Mouse (Mus musculus): ENCODE measurements around the gene Lrrc52. TPM values are rescaled to one million over a fixed set of nuclear protein-coding genes. Genes with fewer than 3 reads are reported as not detected.

Gene Lrrc52
- polyA plus RNA-seq, 1 experiment: not detected

GRCm38 (mm10) chr1:167430976-167431676 lies 35.5 kb downstream of the Lrrc52 start:
- Histone ChIP-seq H3K36me3 (ENCODE audit: control insufficient read depth, insufficient read depth) (no peaks in the 10 kb centered on the region), H3K4me2 (ENCODE audit: low read depth) (no peak overlapping the region), H3K27me3 (ENCODE audit: control insufficient read depth, insufficient read depth, insufficient read length) (peaks cover under 1% of the 10 kb centered on the region), H3K4me3 (no peak overlapping the region), H3ac (ENCODE audit: control insufficient read depth, insufficient read length) (no peak overlapping the region), H3K79me2 (ENCODE audit: control insufficient read depth, insufficient read depth) (no peaks in the 10 kb centered on the region)
- TF ChIP-seq POLR2AphosphoS2 (IDR thresholded peaks at IDR 0.05; ENCODE audit: insufficient read length, low read depth): no peak
- TF ChIP-seq MAX (IDR thresholded peaks at IDR 0.05; ENCODE audit: low read depth): no peak
- TF ChIP-seq USF1 (IDR thresholded peaks at IDR 0.05; ENCODE audit: low read depth): no peak
- no peak for TF ChIP-seq SRF (IDR thresholded peaks at IDR 0.05; ENCODE audit: control insufficient read depth, insufficient read length, low read depth)
- TF ChIP-seq MYOD1 (IDR thresholded peaks at IDR 0.05; ENCODE audit: control insufficient read depth in 1 of 3, insufficient read length in 2 of 3, low read depth in 2 of 3): no peak
- no peak for TF ChIP-seq MYOG (IDR thresholded peaks at IDR 0.05; ENCODE audit: control insufficient read depth in 1 of 3, insufficient read depth in 1 of 3, insufficient read length in 2 of 3, low read depth in 2 of 3)

- no peaks in the 10 kb centered on the region for H3K79me2 ChIP-seq (ENCODE audit: control insufficient read depth, insufficient read depth)
- H3K4me2 ChIP-seq (ENCODE audit: low read depth): no peak overlapping the region
- no peaks in the 10 kb centered on the region for H3K27me3 ChIP-seq (ENCODE audit: control insufficient read depth, insufficient read depth, insufficient read length)
- TF ChIP-seq TCF12 (IDR thresholded peaks at IDR 0.05; ENCODE audit: insufficient read depth, poor library complexity, severe bottlenecking): no peak
- no peak for TF ChIP-seq E2F4 (IDR thresholded peaks at IDR 0.05; ENCODE audit: insufficient read depth)
- no peak for TF ChIP-seq POLR2A (IDR thresholded peaks at IDR 0.05; ENCODE audit: insufficient read length, low read depth)
- TF ChIP-seq REST (IDR thresholded peaks at IDR 0.05; ENCODE audit: insufficient read depth, insufficient read length): no peak
- no peak for TF ChIP-seq TCF3 (IDR thresholded peaks at IDR 0.05; ENCODE audit: insufficient read length, low read depth)
- TF ChIP-seq MAX (IDR thresholded peaks at IDR 0.05; ENCODE audit: low read depth): no peak
- no peak for TF ChIP-seq POLR2AphosphoS2 (IDR thresholded peaks at IDR 0.05; ENCODE audit: insufficient read length, low read depth)
- TF ChIP-seq SRF (IDR thresholded peaks at IDR 0.05; ENCODE audit: control insufficient read depth, insufficient read length, low read depth): no peak
- TF ChIP-seq CEBPB (IDR thresholded peaks at IDR 0.05; ENCODE audit: insufficient read depth, poor library complexity, severe bottlenecking): no peak
- TF ChIP-seq MYOD1 (IDR thresholded peaks at IDR 0.05; ENCODE audit: control insufficient read depth in 1 of 3, insufficient read length in 2 of 3, low read depth in 2 of 3): no peak
- no peak for TF ChIP-seq USF1 (IDR thresholded peaks at IDR 0.05; ENCODE audit: low read depth)
- H3K4me3 ChIP-seq: no peak overlapping the region
- no peak overlapping the region for H3ac ChIP-seq (ENCODE audit: control insufficient read depth, insufficient read length)
- no peaks in the 10 kb centered on the region for H3K36me3 ChIP-seq (ENCODE audit: control insufficient read depth, insufficient read depth)
Measured at GRCm38 (mm10) chr1:167426681-167427080, 39.9 kb downstream of the Lrrc52 start.

- Histone ChIP-seq H3K27me3 (ENCODE audit: control insufficient read depth, insufficient read depth, insufficient read length) (no peaks in the 10 kb centered on the region), H3K4me3 (no peak overlapping the region), H3K79me2 (ENCODE audit: control insufficient read depth, insufficient read depth) (no peaks in the 10 kb centered on the region), H3ac (ENCODE audit: control insufficient read depth, insufficient read length) (no peak overlapping the region), H3K4me2 (ENCODE audit: low read depth) (no peak overlapping the region), H3K36me3 (ENCODE audit: control insufficient read depth, insufficient read depth) (no peaks in the 10 kb centered on the region)
- TF ChIP-seq CEBPB (IDR thresholded peaks at IDR 0.05; ENCODE audit: insufficient read depth, poor library complexity, severe bottlenecking) (no peak), TCF12 (IDR thresholded peaks at IDR 0.05; ENCODE audit: insufficient read depth, poor library complexity, severe bottlenecking) (no peak), TCF3 (IDR thresholded peaks at IDR 0.05; ENCODE audit: insufficient read length, low read depth) (no peak), SRF (IDR thresholded peaks at IDR 0.05; ENCODE audit: control insufficient read depth, insufficient read length, low read depth) (no peak), REST (IDR thresholded peaks at IDR 0.05; ENCODE audit: insufficient read depth, insufficient read length) (no peak), USF1 (IDR thresholded peaks at IDR 0.05; ENCODE audit: low read depth) (no peak), E2F4 (IDR thresholded peaks at IDR 0.05; ENCODE audit: insufficient read depth) (no peak), POLR2A (IDR thresholded peaks at IDR 0.05; ENCODE audit: insufficient read length, low read depth) (no peak), MYOD1 (IDR thresholded peaks at IDR 0.05; ENCODE audit: control insufficient read depth in 1 of 3, insufficient read length in 2 of 3, low read depth in 2 of 3) (no peak), MYOG (IDR thresholded peaks at IDR 0.05; ENCODE audit: control insufficient read depth in 1 of 3, insufficient read depth in 1 of 3, insufficient read length in 2 of 3, low read depth in 2 of 3) (no peak), POLR2AphosphoS2 (IDR thresholded peaks at IDR 0.05; ENCODE audit: insufficient read length, low read depth) (no peak), MAX (IDR thresholded peaks at IDR 0.05; ENCODE audit: low read depth) (no peak)
Measured at GRCm38 (mm10) chr1:167425572-167425971, 41.0 kb downstream of the Lrrc52 start.

DNA sequence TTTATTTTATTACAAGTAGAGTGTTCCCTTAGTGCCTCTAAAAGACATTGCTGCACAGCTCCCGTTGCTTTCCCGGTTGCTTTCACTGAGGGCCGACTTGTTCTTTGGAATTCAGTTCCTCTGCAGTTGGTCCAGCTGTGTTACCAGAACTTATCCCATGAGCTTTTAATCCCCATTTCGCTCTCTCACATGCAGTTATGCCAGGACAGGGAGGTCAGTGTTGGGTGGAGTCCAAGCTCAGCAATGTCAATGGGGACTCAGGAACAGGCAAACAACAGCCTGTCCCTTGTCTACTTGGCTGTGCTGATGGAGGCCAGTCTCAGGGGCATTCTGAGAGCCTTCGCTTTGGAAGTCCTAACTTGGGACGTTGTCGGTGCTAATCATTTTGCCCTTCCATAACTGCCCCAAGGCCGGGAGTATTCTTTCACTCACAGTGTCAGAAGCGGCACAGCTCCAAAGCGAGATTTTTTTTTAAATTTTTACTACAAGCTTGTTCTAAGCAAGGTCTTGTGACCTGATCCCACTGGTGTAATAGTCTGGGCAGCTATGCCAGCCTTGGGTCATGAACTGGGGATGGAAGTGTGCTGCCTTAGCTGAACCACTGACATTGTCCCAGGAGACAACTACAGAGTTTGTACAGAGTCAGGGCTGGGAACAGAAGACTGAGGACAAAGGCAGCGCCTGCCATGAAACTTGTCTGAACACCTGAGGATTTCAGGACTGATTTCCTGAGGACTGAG lies 43.9 kb downstream of the Lrrc52 start:
- no peak for TF ChIP-seq REST (IDR thresholded peaks at IDR 0.05; ENCODE audit: insufficient read depth, insufficient read length)
- no peak for TF ChIP-seq E2F4 (IDR thresholded peaks at IDR 0.05; ENCODE audit: insufficient read depth)
- no peak for TF ChIP-seq USF1 (IDR thresholded peaks at IDR 0.05; ENCODE audit: low read depth)
- no peak for TF ChIP-seq TCF12 (IDR thresholded peaks at IDR 0.05; ENCODE audit: insufficient read depth, poor library complexity, severe bottlenecking)
- no peak for TF ChIP-seq SRF (IDR thresholded peaks at IDR 0.05; ENCODE audit: control insufficient read depth, insufficient read length, low read depth)
- TF ChIP-seq POLR2AphosphoS2 (IDR thresholded peaks at IDR 0.05; ENCODE audit: insufficient read length, low read depth): no peak
- no peak for TF ChIP-seq POLR2A (IDR thresholded peaks at IDR 0.05; ENCODE audit: insufficient read length, low read depth)
- no peak for TF ChIP-seq CEBPB (IDR thresholded peaks at IDR 0.05; ENCODE audit: insufficient read depth, poor library complexity, severe bottlenecking)
- TF ChIP-seq MAX (IDR thresholded peaks at IDR 0.05; ENCODE audit: low read depth): no peak
- TF ChIP-seq MYOG (IDR thresholded peaks at IDR 0.05; ENCODE audit: control insufficient read depth in 1 of 3, insufficient read depth in 1 of 3, insufficient read length in 2 of 3, low read depth in 2 of 3): no peak
- no peak for TF ChIP-seq TCF3 (IDR thresholded peaks at IDR 0.05; ENCODE audit: insufficient read length, low read depth)
- TF ChIP-seq MYOD1 (IDR thresholded peaks at IDR 0.05; ENCODE audit: control insufficient read depth in 1 of 3, insufficient read length in 2 of 3, low read depth in 2 of 3): no peak
- no peak overlapping the region for H3K4me2 ChIP-seq (ENCODE audit: low read depth)
- no peak overlapping the region for H3K4me3 ChIP-seq
- H3K79me2 ChIP-seq (ENCODE audit: control insufficient read depth, insufficient read depth): no peaks in the 10 kb centered on the region
- no peaks in the 10 kb centered on the region for H3K36me3 ChIP-seq (ENCODE audit: control insufficient read depth, insufficient read depth)
- H3ac ChIP-seq (ENCODE audit: control insufficient read depth, insufficient read length): no peak overlapping the region
- no peaks in the 10 kb centered on the region for H3K27me3 ChIP-seq (ENCODE audit: control insufficient read depth, insufficient read depth, insufficient read length)
